Mouse (Mus musculus): ENCODE measurements around the gene Mdm2. TPM values are rescaled to one million over a fixed set of nuclear protein-coding genes. Genes with fewer than 3 reads are reported as not detected.

Gene Mdm2
- polyA plus RNA-seq, 1 experiment: 83.0 TPM

GRCm38 (mm10) chr10:117732962-117733592 is 22.5 kb upstream of the Mdm2 start:
- Histone ChIP-seq H3K27me3 (ENCODE audit: control insufficient read depth, insufficient read depth, low read length) (no peaks in the 10 kb centered on the region), H3K36me3 (ENCODE audit: control insufficient read depth, insufficient read depth, low read length) (0 out of 2 replicates have a peak, but pooled peaks cover under 1% of the 10 kb centered on the region), H3K27ac (ENCODE audit: control insufficient read depth, insufficient read depth, low read length) (no peak overlapping the region), H3K4me1 (replicated peaks; ENCODE audit: control insufficient read depth, insufficient read depth, low read length) (0 out of 2 replicates have a peak, but pooled peaks cover 2% of the 10 kb centered on the region), H3K4me3 (ENCODE audit: control insufficient read depth, insufficient read depth, low read length) (no peak overlapping the region)
- WGBS: 93% methylated on average over 14 of the region's 14 CpGs
- no peak for TF ChIP-seq POLR2A (IDR thresholded peaks at IDR 0.05; ENCODE audit: control insufficient read depth, extremely low read depth, insufficient read depth, low read length, poor library complexity)
- no peak for DNase-seq

DNA sequence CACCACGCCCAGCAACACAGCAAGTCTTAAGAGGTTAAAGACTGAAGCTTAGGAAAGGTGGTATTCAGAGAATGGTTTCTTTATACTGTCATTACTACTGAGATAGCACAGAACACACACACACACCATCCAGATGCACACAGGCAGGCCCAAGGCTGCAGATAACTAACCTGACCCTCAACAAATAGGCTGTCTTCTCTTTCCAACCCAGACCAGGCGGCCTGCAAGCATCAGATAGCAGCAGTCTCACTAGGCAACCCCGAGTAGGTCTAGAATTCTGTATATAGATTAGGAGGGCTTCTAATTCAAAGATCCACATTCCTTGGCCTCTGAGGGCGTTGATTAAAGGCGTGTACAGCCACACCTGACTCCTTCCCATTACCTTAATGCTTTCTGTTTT is 21.6 kb upstream of the Mdm2 start:
- no peak overlapping the region for H3K4me3 ChIP-seq (ENCODE audit: control insufficient read depth, insufficient read depth, low read length)
- TF ChIP-seq CTCF (IDR thresholded peaks at IDR 0.05; ENCODE audit: borderline replicate concordance, control insufficient read depth, extremely low read depth, insufficient read depth, low read length, poor library complexity) (no peak), POLR2A (IDR thresholded peaks at IDR 0.05; ENCODE audit: control insufficient read depth, extremely low read depth, insufficient read depth, low read length, poor library complexity) (no peak)
- no peaks in the 10 kb centered on the region for H3K36me3 ChIP-seq (ENCODE audit: control insufficient read depth, insufficient read depth, low read length)
- H3K27me3 ChIP-seq (ENCODE audit: control insufficient read depth, insufficient read depth, low read length): no peaks in the 10 kb centered on the region
- 0 out of 2 replicates have a peak, but pooled peaks cover 2% of the 10 kb centered on the region for H3K4me1 ChIP-seq (replicated peaks; ENCODE audit: control insufficient read depth, insufficient read depth, low read length)
- H3K27ac ChIP-seq (ENCODE audit: control insufficient read depth, insufficient read depth, low read length): no peak overlapping the region
- no peak for DNase-seq
- 96% methylated on average over 5 of the region's 5 CpGs for WGBS

DNA sequence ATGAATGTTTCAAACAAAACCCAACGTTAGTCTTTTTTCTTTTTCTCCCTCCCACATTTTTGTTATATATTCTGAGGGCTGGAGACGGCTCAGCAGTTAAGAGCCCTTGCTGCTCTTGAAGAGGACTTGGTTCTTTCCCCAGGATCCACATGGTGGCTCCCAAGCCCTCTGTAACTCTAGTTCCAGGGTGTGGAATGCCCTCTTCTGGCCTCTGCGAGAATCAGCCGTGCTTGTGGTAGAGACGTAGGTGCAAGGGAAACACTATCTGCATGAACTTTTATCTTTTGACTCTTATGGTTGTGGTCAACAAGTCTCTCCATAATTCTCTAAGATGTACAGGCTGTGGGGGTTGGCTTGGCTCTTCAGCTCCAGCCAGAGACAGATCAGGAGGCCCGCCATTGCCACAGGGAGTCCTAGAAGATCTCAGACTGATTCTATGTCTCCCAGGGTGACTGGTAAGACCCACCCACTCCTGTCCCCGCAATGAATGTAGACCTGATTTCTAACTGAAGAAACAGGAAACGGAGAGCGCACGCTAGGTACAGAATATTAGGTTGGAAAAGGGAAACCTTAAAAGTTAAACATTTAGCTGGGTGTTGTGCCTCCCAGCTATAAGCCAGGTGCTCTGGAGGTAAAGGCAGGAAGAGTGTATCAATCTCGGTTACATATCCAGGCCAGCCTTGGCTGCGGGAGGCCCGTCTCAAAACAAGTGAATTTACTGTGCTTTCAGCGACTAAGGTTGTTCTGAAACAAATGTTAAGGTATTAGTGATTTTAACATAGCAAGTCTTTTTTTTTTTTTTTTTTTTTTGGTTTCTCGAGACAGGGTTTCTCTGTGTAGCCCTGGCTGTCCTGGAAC is 20.9 kb upstream of the Mdm2 start:
- no peak overlapping the region for H3K27ac ChIP-seq (ENCODE audit: control insufficient read depth, insufficient read depth, low read length)
- 0 out of 2 replicates have a peak, but pooled peaks cover 2% of the 10 kb centered on the region for H3K4me1 ChIP-seq (replicated peaks; ENCODE audit: control insufficient read depth, insufficient read depth, low read length)
- no peak overlapping the region for H3K4me3 ChIP-seq (ENCODE audit: control insufficient read depth, insufficient read depth, low read length)
- 31% methylated on average over 15 of the region's 15 CpGs for WGBS
- TF ChIP-seq CTCF (IDR thresholded peaks at IDR 0.05; ENCODE audit: borderline replicate concordance, control insufficient read depth, extremely low read depth, insufficient read depth, low read length, poor library complexity): peak; percentile 41; the same call in 1 of the 2 replicates
- TF ChIP-seq POLR2A (IDR thresholded peaks at IDR 0.05; ENCODE audit: control insufficient read depth, extremely low read depth, insufficient read depth, low read length, poor library complexity): no peak
- peak; percentile 72 for DNase-seq
- no peaks in the 10 kb centered on the region for H3K27me3 ChIP-seq (ENCODE audit: control insufficient read depth, insufficient read depth, low read length)
- H3K36me3 ChIP-seq (ENCODE audit: control insufficient read depth, insufficient read depth, low read length): no peaks in the 10 kb centered on the region

DNA sequence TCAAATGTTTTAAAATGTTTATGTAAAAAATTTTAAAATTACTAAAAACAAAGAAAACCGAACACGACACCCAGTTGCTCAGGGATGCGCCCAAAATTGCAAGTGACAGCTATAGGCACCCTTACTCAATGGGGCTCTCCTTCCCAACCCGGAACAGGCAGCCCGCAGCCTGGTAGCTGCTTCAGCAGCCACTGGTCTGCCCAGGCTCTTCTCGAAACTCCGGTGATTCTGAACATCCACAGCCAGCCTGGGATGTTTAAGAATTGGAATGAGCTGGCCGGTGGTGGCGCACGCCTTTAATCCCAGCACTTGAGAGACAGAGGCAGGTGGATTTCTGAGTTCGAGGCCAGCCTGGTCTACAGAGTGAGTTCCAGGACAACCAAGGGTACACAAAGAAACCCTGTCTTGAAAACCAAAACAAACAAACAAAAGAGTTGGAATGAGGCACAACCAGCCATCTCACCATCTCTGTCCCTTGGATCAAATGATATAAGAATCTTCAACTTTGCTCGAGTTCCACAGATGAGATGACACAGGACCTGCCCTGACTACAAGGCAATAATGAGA is 20.2 kb upstream of the Mdm2 start:
- Histone ChIP-seq H3K27ac (ENCODE audit: control insufficient read depth, insufficient read depth, low read length) (no peak overlapping the region), H3K36me3 (ENCODE audit: control insufficient read depth, insufficient read depth, low read length) (no peaks in the 10 kb centered on the region), H3K27me3 (ENCODE audit: control insufficient read depth, insufficient read depth, low read length) (no peaks in the 10 kb centered on the region), H3K4me3 (ENCODE audit: control insufficient read depth, insufficient read depth, low read length) (no peak overlapping the region), H3K4me1 (replicated peaks; ENCODE audit: control insufficient read depth, insufficient read depth, low read length) (0 out of 2 replicates have a peak, but pooled peaks cover 2% of the 10 kb centered on the region)
- TF ChIP-seq POLR2A (IDR thresholded peaks at IDR 0.05; ENCODE audit: control insufficient read depth, extremely low read depth, insufficient read depth, low read length, poor library complexity): no peak
- no peak for TF ChIP-seq CTCF (IDR thresholded peaks at IDR 0.05; ENCODE audit: borderline replicate concordance, control insufficient read depth, extremely low read depth, insufficient read depth, low read length, poor library complexity)
- no peak for DNase-seq
- 95% methylated on average over 12 of the region's 12 CpGs for WGBS

- no peak for DNase-seq
- Histone ChIP-seq H3K27ac (ENCODE audit: control insufficient read depth, insufficient read depth, low read length) (no peak overlapping the region), H3K4me1 (replicated peaks; ENCODE audit: control insufficient read depth, insufficient read depth, low read length) (0 out of 2 replicates have a peak, but pooled peaks cover 2% of the 10 kb centered on the region), H3K4me3 (ENCODE audit: control insufficient read depth, insufficient read depth, low read length) (no peak overlapping the region), H3K27me3 (ENCODE audit: control insufficient read depth, insufficient read depth, low read length) (no peaks in the 10 kb centered on the region), H3K36me3 (ENCODE audit: control insufficient read depth, insufficient read depth, low read length) (no peaks in the 10 kb centered on the region)
- WGBS: 97% methylated on average over 7 of the region's 7 CpGs
- no peak for TF ChIP-seq CTCF (IDR thresholded peaks at IDR 0.05; ENCODE audit: borderline replicate concordance, control insufficient read depth, extremely low read depth, insufficient read depth, low read length, poor library complexity)
- no peak for TF ChIP-seq POLR2A (IDR thresholded peaks at IDR 0.05; ENCODE audit: control insufficient read depth, extremely low read depth, insufficient read depth, low read length, poor library complexity)
Measured at GRCm38 (mm10) chr10:117730140-117730539, 19.6 kb upstream of the Mdm2 start.

DNA sequence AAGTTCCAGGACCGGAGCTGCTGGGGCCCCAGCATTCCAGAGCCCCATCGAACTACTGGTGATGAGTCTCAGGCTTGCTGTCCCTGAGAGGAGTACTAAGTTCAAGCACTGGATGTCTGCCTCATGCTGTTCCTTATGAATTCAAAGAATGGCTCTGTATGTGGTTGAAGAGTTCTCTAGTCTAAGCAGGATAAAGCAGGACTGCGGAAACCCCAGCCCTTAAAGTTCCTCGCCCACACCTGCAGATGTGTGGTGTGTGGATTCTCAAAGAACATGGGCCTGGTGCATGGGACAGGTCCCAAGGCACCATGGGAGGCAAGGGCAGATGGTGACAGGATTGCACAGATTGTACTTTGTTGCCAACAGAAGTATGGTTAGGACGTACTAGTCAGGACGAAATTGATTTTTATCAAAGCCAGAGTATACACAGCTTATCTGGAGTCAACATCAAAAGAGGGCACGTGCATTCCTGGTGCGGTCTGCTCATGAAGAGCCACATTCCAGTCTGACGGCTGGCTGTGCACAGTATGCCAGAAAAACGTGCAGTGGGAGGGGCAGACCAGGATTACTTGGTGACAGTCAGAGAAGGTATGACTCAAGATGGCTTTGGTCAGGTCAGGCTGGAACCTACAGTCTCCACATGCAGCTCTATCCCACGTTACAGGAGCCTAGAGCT is 18.7 kb upstream of the Mdm2 start:
- DNase-seq: no peak
- 0 out of 2 replicates have a peak, but pooled peaks cover 2% of the 10 kb centered on the region for H3K4me1 ChIP-seq (replicated peaks; ENCODE audit: control insufficient read depth, insufficient read depth, low read length)
- no peaks in the 10 kb centered on the region for H3K27me3 ChIP-seq (ENCODE audit: control insufficient read depth, insufficient read depth, low read length)
- H3K4me3 ChIP-seq (ENCODE audit: control insufficient read depth, insufficient read depth, low read length): no peak overlapping the region
- TF ChIP-seq CTCF (IDR thresholded peaks at IDR 0.05; ENCODE audit: borderline replicate concordance, control insufficient read depth, extremely low read depth, insufficient read depth, low read length, poor library complexity) (no peak), POLR2A (IDR thresholded peaks at IDR 0.05; ENCODE audit: control insufficient read depth, extremely low read depth, insufficient read depth, low read length, poor library complexity) (no peak)
- H3K27ac ChIP-seq (ENCODE audit: control insufficient read depth, insufficient read depth, low read length): no peak overlapping the region
- no peaks in the 10 kb centered on the region for H3K36me3 ChIP-seq (ENCODE audit: control insufficient read depth, insufficient read depth, low read length)
- WGBS: 71% methylated on average over 11 of the region's 11 CpGs

Data from thymus, adult 2 months (tissue).